Mouse (Mus musculus): ENCODE measurements around the gene Zfp654. TPM values are rescaled to one million over a fixed set of nuclear protein-coding genes. Genes with fewer than 3 reads are reported as not detected.

Zfp654 gene
- 5.6 and 5.8 TPM in 2 replicates for polyA plus RNA-seq (2015; fragmentation: Nextera tagmentation; extraction: Ambion mirVana)

DNA sequence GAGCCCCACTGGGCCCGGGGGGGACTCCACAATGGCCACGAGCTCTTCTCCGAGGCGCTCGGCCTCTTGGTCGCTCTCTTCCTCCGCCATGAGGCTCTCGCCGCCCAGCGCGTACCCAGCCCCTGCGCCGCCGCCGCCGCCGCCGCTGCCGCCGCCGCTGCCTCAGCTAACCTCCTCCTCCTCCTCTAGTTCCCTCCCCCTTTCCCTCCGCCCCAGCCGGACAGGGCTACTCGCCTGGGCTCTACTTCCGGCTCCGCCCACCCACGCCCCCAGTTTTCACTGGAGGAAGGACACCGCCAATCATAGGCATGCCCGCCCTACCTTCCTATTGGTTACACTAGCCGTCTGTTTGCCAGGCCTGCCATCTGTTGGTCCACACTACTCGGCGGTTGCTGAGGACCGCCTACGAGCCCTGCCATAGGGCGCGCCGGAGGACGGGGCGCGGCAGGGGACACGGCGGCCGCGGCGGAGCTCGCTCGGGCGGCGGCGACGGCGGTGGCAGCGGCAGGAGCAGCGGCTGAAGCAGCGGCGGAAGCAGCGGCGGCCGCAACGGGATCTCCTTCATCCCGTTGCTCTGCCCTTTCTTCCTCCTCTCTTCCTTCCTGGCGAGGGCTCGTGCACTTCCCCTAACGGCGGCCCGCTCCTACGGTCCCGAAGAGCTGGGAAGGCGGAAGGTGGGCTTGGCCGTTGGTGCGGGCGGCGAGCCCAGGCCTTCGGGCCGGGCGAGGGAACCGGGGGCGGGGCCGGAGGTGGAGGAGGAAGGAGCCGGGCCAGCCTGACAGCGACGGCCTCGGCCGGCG is at the start of gene Zfp654, which contains the start of gene Cggbp1:
Zfp654 (minus strand) TSS at position 90 of the 800 bp plus-strand sequence.
Cggbp1 (plus strand) TSS at position 434 of the 800 bp plus-strand sequence.
- Histone ChIP-seq H3K4me3 (replicated peaks) (peak within 1 kb of the TSS; percentile 98), H3K4me1 (peaks cover 11% of the 10 kb centered on the region), H3K9me3 (replicated peaks) (no peaks in the 10 kb centered on the region), H3K27ac (replicated peaks) (peak within 1 kb of the TSS; percentile 98), H3K9ac (peak within 1 kb of the TSS; percentile 96), H3K4me2 (replicated peaks) (peak within 1 kb of the TSS; percentile 86), H3K27me3 (no peaks in the 10 kb centered on the region), H3K36me3 (peaks cover 17% of the 10 kb centered on the region)
- WGBS, result under 1% methylated on average over 61 of the region's 85 CpGs
- peak; percentile 100 for ATAC-seq (ENCODE audit: insufficient number of reproducible peaks, low FRiP score, low TSS enrichment, low read depth)

DNA sequence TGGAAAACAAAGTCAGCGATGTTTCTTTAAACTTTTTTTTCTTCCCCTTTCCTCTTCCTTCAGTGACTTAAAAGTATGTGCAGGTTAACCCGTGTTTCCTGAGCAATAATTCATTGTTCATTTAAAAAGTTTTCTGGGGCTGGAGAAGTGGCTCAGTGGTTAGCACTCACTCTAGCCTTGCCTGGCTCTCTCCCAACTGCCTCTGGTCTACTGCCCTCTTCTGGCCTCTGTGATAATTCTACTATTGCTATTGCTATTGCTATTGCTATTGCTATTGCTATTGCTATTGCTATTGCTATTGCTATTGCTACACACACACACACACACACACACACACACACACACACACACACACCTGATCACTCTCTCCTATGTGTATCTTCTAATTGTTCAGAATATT is 47.6 kb upstream of the Zfp654 start:
- Histone ChIP-seq H3K4me1 (no peaks in the 10 kb centered on the region), H3K9me3 (replicated peaks) (no peaks in the 10 kb centered on the region), H3K27me3 (no peaks in the 10 kb centered on the region), H3K27ac (replicated peaks) (no peak overlapping the region), H3K4me3 (replicated peaks) (no peak overlapping the region), H3K4me2 (replicated peaks) (no peak overlapping the region), H3K9ac (no peak overlapping the region), H3K36me3 (no peaks in the 10 kb centered on the region)
- 71% methylated on average over 2 of the region's 2 CpGs for whole genome bisulfite sequencing
- ATAC-seq (ENCODE audit: insufficient number of reproducible peaks, low FRiP score, low TSS enrichment, low read depth), result no peak

DNA sequence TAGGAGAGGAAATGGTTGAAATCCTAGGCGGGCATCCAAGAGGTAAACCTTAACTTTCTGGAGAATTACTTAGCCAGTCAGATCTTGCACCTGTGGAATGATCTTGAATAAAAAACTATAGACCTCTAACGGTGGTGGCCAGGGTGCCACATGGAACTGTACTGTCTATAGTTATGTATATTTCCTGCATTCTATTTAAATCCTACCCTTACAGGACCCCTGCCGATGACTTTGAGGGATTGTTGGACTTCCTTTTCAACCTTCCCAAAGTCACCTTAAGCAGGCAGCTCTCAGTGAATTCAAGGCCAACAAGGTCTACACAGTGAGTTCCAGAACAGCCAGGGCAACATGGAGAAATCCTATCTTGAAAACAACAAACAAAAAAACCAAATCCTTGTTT is 38.0 kb upstream of the Zfp654 start:
- Histone ChIP-seq H3K9me3 (replicated peaks) (0 out of 2 replicates have a peak, but pooled peaks cover 6% of the 10 kb centered on the region), H3K4me3 (replicated peaks) (no peak overlapping the region), H3K4me2 (replicated peaks) (no peak overlapping the region), H3K9ac (no peak overlapping the region), H3K4me1 (no peaks in the 10 kb centered on the region), H3K36me3 (no peaks in the 10 kb centered on the region), H3K27ac (replicated peaks) (no peak overlapping the region), H3K27me3 (no peaks in the 10 kb centered on the region)
- 90% methylated on average over 3 of the region's 3 CpGs for whole genome bisulfite sequencing
- no peak for ATAC-seq (ENCODE audit: insufficient number of reproducible peaks, low FRiP score, low TSS enrichment, low read depth)

DNA sequence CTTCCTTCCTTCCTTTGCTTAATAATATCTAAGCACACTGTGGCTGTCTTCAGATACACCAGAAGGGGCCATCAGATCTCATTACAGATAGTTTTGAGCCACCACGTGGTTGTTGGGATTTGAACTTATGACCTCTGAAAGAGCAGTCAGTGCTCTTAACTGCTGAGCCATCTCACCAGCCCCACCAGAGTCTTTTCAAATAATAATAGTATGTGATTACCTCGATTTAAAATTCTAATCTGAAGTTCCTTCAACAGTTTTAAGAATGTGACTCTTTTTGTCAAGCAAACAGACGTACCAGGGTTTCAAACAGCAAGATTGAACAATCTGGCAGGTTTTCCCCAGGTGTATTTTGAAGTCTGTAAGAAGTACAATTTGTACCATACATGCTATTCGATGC is 34.1 kb upstream of the Zfp654 start:
- Histone ChIP-seq H3K36me3 (no peaks in the 10 kb centered on the region), H3K9ac (no peak overlapping the region), H3K27ac (replicated peaks) (no peak overlapping the region), H3K9me3 (replicated peaks) (0 out of 2 replicates have a peak, but pooled peaks cover 6% of the 10 kb centered on the region), H3K4me1 (no peaks in the 10 kb centered on the region), H3K4me2 (replicated peaks) (no peak overlapping the region), H3K4me3 (replicated peaks) (no peak overlapping the region), H3K27me3 (no peaks in the 10 kb centered on the region)
- no peak for ATAC-seq (ENCODE audit: insufficient number of reproducible peaks, low FRiP score, low TSS enrichment, low read depth)
- WGBS, result 43% methylated on average over 4 of the region's 4 CpGs

DNA sequence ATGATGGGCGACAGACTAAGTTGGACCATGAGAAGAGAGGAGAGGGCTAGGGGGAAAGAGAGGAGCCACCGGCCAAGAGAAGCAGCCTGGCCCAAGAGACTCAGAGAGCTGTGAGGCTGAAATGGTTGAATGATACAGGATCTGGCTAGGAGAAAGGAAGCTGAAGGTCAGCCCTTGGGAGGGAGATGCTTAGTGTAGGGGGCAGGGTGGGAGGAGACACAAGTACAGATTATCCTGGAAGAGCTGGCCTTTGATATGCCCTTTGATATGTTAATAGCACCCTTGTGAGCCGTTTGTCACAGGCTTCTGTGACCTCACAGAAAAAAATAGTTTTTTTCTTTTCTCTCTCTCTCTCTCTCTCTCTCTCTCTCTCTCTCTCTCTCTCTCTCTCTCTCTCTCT is 33.7 kb upstream of the Zfp654 start:
- WGBS, result 31% methylated on average over 3 of the region's 3 CpGs
- H3K4me2 ChIP-seq (replicated peaks), result no peak overlapping the region
- no peak overlapping the region for H3K9ac ChIP-seq
- H3K36me3 ChIP-seq, result no peaks in the 10 kb centered on the region
- no peak for ATAC-seq (ENCODE audit: insufficient number of reproducible peaks, low FRiP score, low TSS enrichment, low read depth)
- H3K27ac ChIP-seq (replicated peaks), result no peak overlapping the region
- 0 out of 2 replicates have a peak, but pooled peaks cover 6% of the 10 kb centered on the region for H3K9me3 ChIP-seq (replicated peaks)
- H3K4me1 ChIP-seq, result no peaks in the 10 kb centered on the region
- no peaks in the 10 kb centered on the region for H3K27me3 ChIP-seq
- H3K4me3 ChIP-seq (replicated peaks), result no peak overlapping the region

DNA sequence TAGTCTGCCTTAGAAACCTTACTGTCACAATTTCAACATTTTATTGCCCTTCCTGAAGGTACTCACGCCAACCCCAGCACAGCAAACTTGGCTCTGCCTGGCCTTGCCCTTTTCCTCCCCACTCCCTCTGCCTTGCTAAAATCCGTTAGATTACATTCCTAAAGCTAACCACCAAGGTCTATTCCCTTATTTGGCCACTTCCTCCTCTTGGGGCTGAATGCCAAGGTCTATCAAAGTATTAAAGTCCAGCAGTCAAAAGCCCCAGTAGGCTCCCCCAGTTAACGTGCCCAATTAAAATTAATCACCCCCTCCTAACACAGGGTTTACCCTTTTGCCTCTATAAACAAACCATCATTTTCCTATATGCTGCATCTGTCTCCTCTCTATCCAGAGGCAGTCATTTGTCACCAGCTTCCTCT is 33.0 kb upstream of the Zfp654 start:
- ATAC-seq (ENCODE audit: insufficient number of reproducible peaks, low FRiP score, low TSS enrichment, low read depth), result no peak

DNA sequence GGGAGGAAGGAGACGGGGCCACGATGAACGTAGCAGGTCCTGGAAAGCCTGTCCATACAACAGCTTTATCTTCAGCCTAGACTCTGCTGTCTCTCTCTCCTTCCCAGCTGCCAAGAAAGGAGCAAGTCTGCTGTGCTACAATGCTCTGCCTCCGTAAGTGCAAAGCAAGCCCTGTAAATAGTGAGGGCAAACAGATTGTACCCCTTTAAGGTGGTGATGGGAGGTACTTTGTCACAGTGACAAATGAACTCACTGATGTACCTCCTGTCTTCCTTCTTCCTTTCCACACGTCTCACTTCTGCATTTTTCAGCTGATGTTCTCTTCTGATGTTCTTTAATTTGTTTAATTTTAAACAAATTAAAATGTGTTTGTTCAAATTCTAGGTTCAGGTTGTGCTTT is 32.4 kb upstream of the Zfp654 start:
- Histone ChIP-seq H3K9ac (no peak overlapping the region), H3K27ac (replicated peaks) (no peak overlapping the region), H3K27me3 (no peaks in the 10 kb centered on the region), H3K4me3 (replicated peaks) (no peak overlapping the region), H3K4me2 (replicated peaks) (no peak overlapping the region), H3K4me1 (no peaks in the 10 kb centered on the region), H3K36me3 (no peaks in the 10 kb centered on the region), H3K9me3 (replicated peaks) (0 out of 2 replicates have a peak, but pooled peaks cover 4% of the 10 kb centered on the region)
- ATAC-seq (ENCODE audit: insufficient number of reproducible peaks, low FRiP score, low TSS enrichment, low read depth), result no peak
- 76% methylated on average over 5 of the region's 5 CpGs for WGBS

More for the DNA sequence above, 33.0 kb upstream of the Zfp654 start:
- H3K4me3 ChIP-seq (replicated peaks), result no peak overlapping the region
- H3K4me1 ChIP-seq, result no peaks in the 10 kb centered on the region
- 20% methylated on average over 3 of the region's 3 CpGs for WGBS
- H3K27me3 ChIP-seq, result no peaks in the 10 kb centered on the region
- H3K4me2 ChIP-seq (replicated peaks), result no peak overlapping the region
- no peak overlapping the region for H3K27ac ChIP-seq (replicated peaks)
- 0 out of 2 replicates have a peak, but pooled peaks cover 6% of the 10 kb centered on the region for H3K9me3 ChIP-seq (replicated peaks)
- H3K9ac ChIP-seq, result no peak overlapping the region
- no peaks in the 10 kb centered on the region for H3K36me3 ChIP-seq

DNA sequence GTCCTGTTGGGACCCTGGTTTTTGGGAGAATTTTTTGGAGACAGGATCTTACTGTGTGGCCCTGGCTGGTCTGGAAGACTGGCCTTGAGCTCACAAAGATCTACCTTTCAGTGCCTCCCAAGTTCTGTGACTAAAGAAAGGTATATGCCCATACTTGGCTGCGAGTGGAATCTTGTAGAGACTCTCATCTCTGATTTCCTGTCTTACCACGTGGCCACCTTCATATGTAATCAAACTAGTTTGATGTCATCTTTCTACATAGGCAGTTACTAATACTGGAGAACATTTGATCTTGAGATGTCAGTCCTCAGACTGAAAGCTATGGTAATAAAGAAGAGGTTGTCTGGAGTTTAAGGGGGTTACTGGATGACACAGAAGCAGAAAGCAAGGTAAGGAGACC is 30.0 kb upstream of the Zfp654 start:
- no peak overlapping the region for H3K4me2 ChIP-seq (replicated peaks)
- no peaks in the 10 kb centered on the region for H3K36me3 ChIP-seq
- H3K4me1 ChIP-seq, result no peaks in the 10 kb centered on the region
- no peak for ATAC-seq (ENCODE audit: insufficient number of reproducible peaks, low FRiP score, low TSS enrichment, low read depth)
- H3K27ac ChIP-seq (replicated peaks), result no peak overlapping the region
- H3K4me3 ChIP-seq (replicated peaks), result no peak overlapping the region
- no peaks in the 10 kb centered on the region for H3K27me3 ChIP-seq
- no peaks in the 10 kb centered on the region for H3K9me3 ChIP-seq (replicated peaks)
- no peak overlapping the region for H3K9ac ChIP-seq
- WGBS, result 72% methylated on average over 2 of the region's 2 CpGs

DNA sequence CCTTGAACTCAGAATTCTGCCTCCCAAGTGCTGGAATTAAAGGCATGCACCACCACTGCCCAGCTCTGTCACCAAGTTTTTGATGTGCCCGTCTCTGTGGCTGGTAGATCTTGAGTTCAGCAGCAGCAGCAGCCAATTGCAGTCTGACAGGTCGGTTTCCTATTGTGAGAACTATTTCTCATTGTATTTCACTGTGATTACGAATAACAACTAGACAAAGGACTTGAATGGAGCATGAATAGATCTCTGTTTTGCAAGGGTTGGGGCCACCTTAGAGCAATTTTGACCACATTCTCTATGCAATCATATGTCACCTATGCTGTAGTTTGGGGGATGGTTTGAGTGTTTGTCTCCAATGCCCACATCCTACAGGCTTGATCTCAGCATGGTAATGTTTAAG is 29.5 kb upstream of the Zfp654 start:
- H3K4me3 ChIP-seq (replicated peaks), result no peak overlapping the region
- no peaks in the 10 kb centered on the region for H3K9me3 ChIP-seq (replicated peaks)
- WGBS, result 76% methylated on average over 3 of the region's 3 CpGs
- H3K27ac ChIP-seq (replicated peaks), result no peak overlapping the region
- no peaks in the 10 kb centered on the region for H3K27me3 ChIP-seq
- H3K4me2 ChIP-seq (replicated peaks), result no peak overlapping the region
- ATAC-seq (ENCODE audit: insufficient number of reproducible peaks, low FRiP score, low TSS enrichment, low read depth), result no peak
- no peaks in the 10 kb centered on the region for H3K36me3 ChIP-seq
- H3K9ac ChIP-seq, result no peak overlapping the region
- H3K4me1 ChIP-seq, result no peaks in the 10 kb centered on the region

DNA sequence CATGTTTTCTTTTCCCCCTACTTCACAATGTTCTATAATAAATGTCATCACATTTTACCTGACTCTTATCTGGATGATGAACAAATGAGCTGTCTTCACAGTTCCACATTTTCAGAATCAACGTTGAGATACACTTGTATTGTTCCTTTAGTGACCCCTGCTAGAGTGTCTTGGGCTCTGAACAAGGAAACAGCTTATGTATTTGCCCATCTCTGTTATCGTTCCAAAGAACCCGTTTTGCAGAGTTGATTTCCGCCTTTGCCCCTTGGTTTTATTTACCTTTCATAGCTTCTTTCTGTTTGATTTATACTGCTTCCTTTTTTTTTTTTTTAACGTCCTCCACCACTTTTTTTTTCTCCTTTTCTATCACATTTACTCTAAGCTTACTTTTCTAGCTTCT is 28.3 kb upstream of the Zfp654 start:
- H3K9ac ChIP-seq, result no peak overlapping the region
- no peak overlapping the region for H3K4me3 ChIP-seq (replicated peaks)
- no peak for ATAC-seq (ENCODE audit: insufficient number of reproducible peaks, low FRiP score, low TSS enrichment, low read depth)
- no peaks in the 10 kb centered on the region for H3K36me3 ChIP-seq
- no peaks in the 10 kb centered on the region for H3K27me3 ChIP-seq
- H3K4me2 ChIP-seq (replicated peaks), result no peak overlapping the region
- no peaks in the 10 kb centered on the region for H3K4me1 ChIP-seq
- no peaks in the 10 kb centered on the region for H3K9me3 ChIP-seq (replicated peaks)
- H3K27ac ChIP-seq (replicated peaks), result no peak overlapping the region
- WGBS, result 77% methylated on average over 5 of the region's 5 CpGs

DNA sequence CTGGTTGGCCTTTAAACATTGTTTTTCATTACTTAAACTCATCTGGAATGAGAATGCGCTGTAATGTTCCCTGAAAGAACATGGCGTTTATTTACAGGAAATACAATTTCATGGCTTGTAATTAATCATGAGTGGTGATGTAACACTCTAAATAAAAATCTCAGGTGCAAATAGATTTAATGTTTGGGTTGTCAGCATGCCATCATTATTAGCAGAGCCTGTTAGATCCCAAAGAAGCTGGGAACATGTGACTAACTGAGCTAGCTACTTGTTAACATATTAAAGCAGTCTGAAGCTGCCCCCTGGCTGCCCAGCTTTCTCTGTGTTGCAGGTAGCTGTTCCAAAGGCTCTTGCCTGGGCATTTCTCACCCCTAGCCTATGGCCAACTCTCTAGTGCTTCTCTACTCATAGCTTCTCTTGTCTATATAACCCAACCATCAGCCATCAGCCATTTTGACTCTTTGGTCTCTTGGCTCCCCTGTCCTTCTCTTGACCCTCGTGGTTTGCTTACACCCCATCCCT is 27.2 kb upstream of the Zfp654 start:
- H3K9ac ChIP-seq, result no peak overlapping the region
- H3K4me3 ChIP-seq (replicated peaks), result no peak overlapping the region
- H3K27me3 ChIP-seq, result no peaks in the 10 kb centered on the region
- WGBS, result 68% methylated on average over 3 of the region's 3 CpGs
- H3K9me3 ChIP-seq (replicated peaks), result no peaks in the 10 kb centered on the region
- no peak overlapping the region for H3K27ac ChIP-seq (replicated peaks)
- no peak for ATAC-seq (ENCODE audit: insufficient number of reproducible peaks, low FRiP score, low TSS enrichment, low read depth)
- H3K4me1 ChIP-seq, result no peaks in the 10 kb centered on the region
- H3K4me2 ChIP-seq (replicated peaks), result no peak overlapping the region
- no peaks in the 10 kb centered on the region for H3K36me3 ChIP-seq
